Mouse (Mus musculus) B cell, adult 2 months (primary cell): ENCODE data around the gene Gm10226.
"Not testable (repeated sequence)": the region's sequence is repeated elsewhere in the genome, so short reads cannot be mapped to it uniquely, and the experiment has no call there.

ENCODE experiments used
- DNase-seq, 2 experiments: peaks; one replicate each; pipeline ENCODE4 v3.0.0; 2022

Gm10226 gene

GRCm38 (mm10) chr17:21691560-21691959 lies at the start of gene Gm10226:
Gene Gm10226, plus strand, starts transcription at chr17:21691860.
- DNase-seq: no peak

- no peak for DNase-seq
Observed at GRCm38 (mm10) chr17:21648791-21649190, 42.9 kb upstream of the Gm10226 start.

GRCm38 (mm10) chr17:21649936-21650335 lies 41.7 kb upstream of the Gm10226 start:
- peak; percentile 44 to 61 for DNase-seq

- peak; percentile 88 to 92 for DNase-seq
Observed at GRCm38 (mm10) chr17:21650364-21650907, 41.2 kb upstream of the Gm10226 start, which contains the start of gene Zfp983. Gene Zfp983, plus strand, starts transcription at chr17:21650624.

- DNase-seq: not testable (repeated sequence)
Observed at GRCm38 (mm10) chr17:21678826-21679225, 12.8 kb upstream of the Gm10226 start.

- peak; percentile 95 to 96 for DNase-seq
Observed at GRCm38 (mm10) chr17:21679273-21680018, 12.2 kb upstream of the Gm10226 start.

- not testable (repeated sequence) for DNase-seq
Observed at GRCm38 (mm10) chr17:21680019-21680376, 11.7 kb upstream of the Gm10226 start.

- DNase-seq: no peak
Observed at GRCm38 (mm10) chr17:21693342-21693741, 1.7 kb downstream of the Gm10226 start.

- no peak for DNase-seq
Observed at GRCm38 (mm10) chr17:21696073-21696472, 4.4 kb downstream of the Gm10226 start.

GRCm38 (mm10) chr17:21702281-21703240 lies 10.9 kb downstream of the Gm10226 start:
- DNase-seq: no peak

- no peak for DNase-seq
Observed at GRCm38 (mm10) chr17:21703414-21703813, 11.8 kb downstream of the Gm10226 start.

- DNase-seq: peak; percentile 63 to 64
Observed at GRCm38 (mm10) chr17:21707343-21707996, 15.8 kb downstream of the Gm10226 start, which contains the start of gene Zfp760. Gene Zfp760, plus strand, starts transcription at chr17:21707741.

GRCm38 (mm10) chr17:21708401-21708800 lies 16.7 kb downstream of the Gm10226 start:
- DNase-seq: no peak

- DNase-seq: not testable (repeated sequence)
Observed at GRCm38 (mm10) chr17:21730495-21730894, 38.8 kb downstream of the Gm10226 start, which contains the start of gene Zfp229. Gene Zfp229, plus strand, starts transcription at chr17:21730795.

- no peak for DNase-seq
Observed at GRCm38 (mm10) chr17:21733049-21733448, 41.4 kb downstream of the Gm10226 start.

- DNase-seq: peak; percentile 65 to 70
Observed at GRCm38 (mm10) chr17:21733529-21734031, 41.9 kb downstream of the Gm10226 start.
